Mouse (Mus musculus) MEL (cell line): ENCODE results near the gene Lrrc4. TPM values are rescaled to one million over a fixed set of nuclear protein-coding genes. Genes with fewer than 3 reads are reported as not detected.

Experiments
- DNase-seq: peaks from one replicate; pipeline ENCODE4 v3.0.0; 2011; ENCODE audit warnings: low read depth, low spot score
- H3K27ac ChIP-seq: 2 replicates; pipeline ENCODE4 v1.5.1; 2012; ENCODE audit warnings: low read depth, mild to moderate bottlenecking, control low read depth, low read length, moderate library complexity; ENCODE audit not compliant: control insufficient read depth
- H3K27me3 ChIP-seq, 2 experiments: fragments of 150-350 bp in 1 of 2; sonication (generic) in 1 of 2; 2 replicates each; pipeline ENCODE4 v1.6.1; 2012; ENCODE audit warnings: low read length in 2 of 2, mild to moderate bottlenecking in 2 of 2, improper control_type of control experiment in 1 of 2, moderate library complexity in 1 of 2; ENCODE audit not compliant: insufficient read depth in 2 of 2, control insufficient read depth in 1 of 2
- H3K36me3 ChIP-seq, 2 experiments: 2 replicates each; pipeline ENCODE4 v1.6.1; 2012 to 2014; ENCODE audit warnings: low read length in 2 of 2, improper control_type of control experiment in 1 of 2, inconsistent platforms in 1 of 2, mild to moderate bottlenecking in 1 of 2; ENCODE audit not compliant: insufficient read depth in 2 of 2, control insufficient read depth in 1 of 2
- H3K4me1 ChIP-seq, 2 experiments: fragments of 150-350 bp in 1 of 2; sonication (generic) in 1 of 2; 2 replicates each; pipeline ENCODE4 v1.6.1; 2012; ENCODE audit warnings: low read length in 2 of 2, improper control_type of control experiment in 1 of 2, mild to moderate bottlenecking in 1 of 2; ENCODE audit not compliant: insufficient read depth in 2 of 2, control insufficient read depth in 1 of 2
- H3K4me3 ChIP-seq, 2 experiments: fragments of 150-350 bp in 1 of 2; sonication (generic) in 1 of 2; 2 replicates each; pipeline ENCODE4 v1.5.1; 2012; ENCODE audit warnings: low read depth in 2 of 2, low read length in 2 of 2, mild to moderate bottlenecking in 2 of 2, moderate library complexity in 2 of 2, control low read depth in 1 of 2, improper control_type of control experiment in 1 of 2; ENCODE audit not compliant: control insufficient read depth in 1 of 2, insufficient read depth in 1 of 2
- H3K79me2 ChIP-seq: 2 replicates; pipeline ENCODE4 v1.6.1; 2012; ENCODE audit warnings: mild to moderate bottlenecking, low read length, moderate library complexity; ENCODE audit not compliant: control insufficient read depth, poor library complexity, insufficient read depth
- H3K9ac ChIP-seq: 2 replicates; pipeline ENCODE4 v1.6.1; 2012; ENCODE audit warnings: low read depth, mild to moderate bottlenecking, control low read depth, low read length, moderate library complexity; ENCODE audit not compliant: control insufficient read depth, poor library complexity, severe bottlenecking
- H3K9me3 ChIP-seq: fragments of 150-350 bp; sonication (generic); replicated peaks from 2 replicates; pipeline ENCODE4 v1.6.1; 2012; ENCODE audit warnings: mild to moderate bottlenecking, low read length, improper control_type of control experiment, moderate library complexity; ENCODE audit not compliant: insufficient read depth
- CHD2 ChIP-seq: IDR thresholded peaks from 2 replicates; pipeline ENCODE4 v1.6.1; 2011; ENCODE audit warnings: low read length, improper control_type of control experiment
- CTCF ChIP-seq, 3 experiments: IDR thresholded peaks in 2 of 3; conservative IDR thresholded peaks in 1 of 3; 2 replicates each; pipeline ENCODE4 v1.5.1; 2011 to 2012; ENCODE audit warnings: low read length in 3 of 3, low read depth in 2 of 3, mild to moderate bottlenecking in 2 of 3, improper control_type of control experiment in 1 of 3, inconsistent platforms in 1 of 3, mixed read lengths in 1 of 3, moderate library complexity in 1 of 3; ENCODE audit not compliant: control insufficient read depth in 1 of 3, insufficient read depth in 1 of 3, poor library complexity in 1 of 3, severe bottlenecking in 1 of 3
- ELF1 ChIP-seq: IDR thresholded peaks from 2 replicates; pipeline ENCODE4 v1.6.1; 2014; ENCODE audit warnings: low read depth, mild to moderate bottlenecking, inconsistent platforms, low read length, improper control_type of control experiment, moderate library complexity
- EP300 ChIP-seq, 2 experiments: IDR thresholded peaks; 2 replicates each; pipeline ENCODE4 v1.6.1; 2011; ENCODE audit warnings: improper control_type of control experiment in 2 of 2, low read length in 2 of 2, low read depth in 1 of 2, mild to moderate bottlenecking in 1 of 2
- ETS1 ChIP-seq: IDR thresholded peaks from 2 replicates; pipeline ENCODE4 v1.6.1; 2012; ENCODE audit warnings: low read depth, mild to moderate bottlenecking, inconsistent platforms, low read length, improper control_type of control experiment, moderate library complexity
- GATA1 ChIP-seq: IDR thresholded peaks from 2 replicates; pipeline ENCODE4 v1.6.1; 2011; ENCODE audit warnings: low read depth, low read length, improper control_type of control experiment
- HCFC1 ChIP-seq: IDR thresholded peaks from 2 replicates; pipeline ENCODE4 v1.6.1; 2012; ENCODE audit warnings: low read depth, mild to moderate bottlenecking, inconsistent platforms, low read length, improper control_type of control experiment, moderate library complexity
- MAFK ChIP-seq: IDR thresholded peaks from 2 replicates; pipeline ENCODE4 v1.6.1; 2011; ENCODE audit warnings: low read depth, mild to moderate bottlenecking, low read length, improper control_type of control experiment, borderline replicate concordance
- MAX ChIP-seq: IDR thresholded peaks from 2 replicates; pipeline ENCODE4 v1.6.1; 2011; ENCODE audit warnings: low read length, improper control_type of control experiment
- MEF2A ChIP-seq: IDR thresholded peaks from 2 replicates; pipeline ENCODE4 v1.6.1; 2014; ENCODE audit warnings: low read depth, mild to moderate bottlenecking, inconsistent platforms, low read length, improper control_type of control experiment; ENCODE audit not compliant: poor library complexity, insufficient replicate concordance, severe bottlenecking; ENCODE audit errors: extremely low read depth
- MXI1 ChIP-seq: IDR thresholded peaks from 2 replicates; pipeline ENCODE4 v1.6.1; 2011; ENCODE audit warnings: mild to moderate bottlenecking, low read depth, low read length, improper control_type of control experiment
- MYC ChIP-seq: IDR thresholded peaks from 2 replicates; pipeline ENCODE4 v1.6.1; 2011; ENCODE audit warnings: low read depth, mild to moderate bottlenecking, low read length, improper control_type of control experiment, moderate library complexity
- POLR2AphosphoS2 ChIP-seq: IDR thresholded peaks from 2 replicates; pipeline ENCODE4 v1.6.1; 2011; ENCODE audit warnings: low read length, improper control_type of control experiment
- POLR2AphosphoS5 ChIP-seq: IDR thresholded peaks from 2 replicates; pipeline ENCODE4 v1.6.1; 2012; ENCODE audit warnings: low read depth, borderline replicate concordance, mild to moderate bottlenecking, inconsistent platforms, low read length, moderate library complexity, mixed read lengths
- RCOR1 ChIP-seq: IDR thresholded peaks from 2 replicates; pipeline ENCODE4 v1.6.1; 2012; ENCODE audit warnings: low read depth, mild to moderate bottlenecking, inconsistent platforms, low read length, improper control_type of control experiment
- SMC3 ChIP-seq: IDR thresholded peaks from 2 replicates; pipeline ENCODE4 v1.6.1; 2011; ENCODE audit warnings: low read depth, low read length, improper control_type of control experiment
- TAL1 ChIP-seq: IDR thresholded peaks from 2 replicates; pipeline ENCODE4 v1.6.1; 2012; ENCODE audit warnings: mild to moderate bottlenecking, inconsistent platforms, low read length, moderate library complexity, mixed read lengths
- UBTF ChIP-seq: IDR thresholded peaks from 2 replicates; pipeline ENCODE4 v1.6.1; 2012; ENCODE audit warnings: low read depth, mild to moderate bottlenecking, inconsistent platforms, low read length, improper control_type of control experiment, moderate library complexity, borderline replicate concordance; ENCODE audit not compliant: insufficient read depth
- USF1 ChIP-seq: IDR thresholded peaks from 2 replicates; pipeline ENCODE4 v1.6.1; 2014; ENCODE audit warnings: low read depth, mild to moderate bottlenecking, inconsistent platforms, low read length, improper control_type of control experiment, moderate library complexity
- USF2 ChIP-seq, 2 experiments: IDR thresholded peaks; 2 replicates each; pipeline ENCODE4 v1.6.1; 2011 to 2012; ENCODE audit warnings: improper control_type of control experiment in 2 of 2, low read length in 2 of 2, borderline replicate concordance in 1 of 2, inconsistent platforms in 1 of 2, low read depth in 1 of 2, mild to moderate bottlenecking in 1 of 2; ENCODE audit not compliant: insufficient read depth in 1 of 2
- polyA plus RNA-seq, 2 experiments: library from polyadenylated mRNA; stranded (reverse) in 1 of 2; unstranded in 1 of 2; fragments of >175 nt in 1 of 2; fragments of >200 nt in 1 of 2; gene quantifications; 2 replicates each; pipeline versions ENCODE4 v1.2.1 to v1.2.4; 2012; ENCODE audit warnings: low replicate concordance in 2 of 2, low read depth in 1 of 2; ENCODE audit not compliant: insufficient read length in 2 of 2, insufficient read depth in 1 of 2, missing spikeins in 1 of 2
- total RNA-seq: library from RNA; depleted of rRNA; stranded (reverse); fragments of 300-350 nt; gene quantifications from 2 replicates; pipeline ENCODE4 v1.2.3, GENCODE M21; 2012

Lrrc4 gene
- total and polyA plus RNA-seq, 3 experiments: 0.07 to 0.12 TPM; not detected in 1

DNA sequence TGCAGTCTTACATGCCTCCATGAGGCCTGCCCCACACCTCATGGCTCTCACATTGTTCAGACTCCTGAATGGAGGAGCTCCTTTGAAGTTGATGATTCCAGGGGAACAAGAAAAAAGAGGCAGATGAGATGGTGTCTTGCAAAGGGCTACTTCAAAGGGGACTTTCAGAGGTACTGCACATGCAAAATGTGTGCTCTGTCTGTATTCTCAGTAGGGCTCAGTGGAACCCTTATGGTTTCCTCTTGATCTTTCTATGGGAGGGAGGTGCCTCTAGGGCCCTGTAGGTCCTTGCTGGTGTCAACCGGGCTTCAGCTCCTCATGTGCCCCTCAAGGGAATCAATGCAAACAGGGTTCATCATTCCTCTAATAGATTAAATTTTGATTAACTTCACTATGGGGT is 159.2 kb downstream of the Lrrc4 start:
- DNase-seq: no peak
- Histone ChIP-seq H3K9ac (no peak overlapping the region), H3K36me3 (peaks cover 0 to 5% of the 10 kb centered on the region in 2 experiments; a peak in 3 of 4 replicates), H3K4me3 (no peak overlapping the region), H3K27ac (no peak overlapping the region), H3K9me3 (no peaks in the 10 kb centered on the region), H3K79me2 (peaks cover 2% of the 10 kb centered on the region; the same call in 1 of the 2 replicates), H3K4me1 (no peaks in the 10 kb centered on the region)
- TF ChIP-seq MYC: no peak
- no peak for TF ChIP-seq GATA1
- TF ChIP-seq MEF2A: no peak
- TF ChIP-seq MXI1: no peak
- TF ChIP-seq POLR2AphosphoS5: no peak
- TF ChIP-seq CHD2: no peak
- TF ChIP-seq, all 39 proteins: peak for 0
- no peaks in the 10 kb centered on the region for H3K27me3 ChIP-seq

GRCm38 (mm10) chr6:28669251-28669650 is 162.3 kb downstream of the Lrrc4 start:
- H3K9ac ChIP-seq: no peak overlapping the region
- no peaks in the 10 kb centered on the region for H3K27me3 ChIP-seq
- H3K36me3 ChIP-seq: peaks cover 0 to 5% of the 10 kb centered on the region in 2 experiments; a peak in 2 of 4 replicates
- DNase-seq: no peak
- no peak overlapping the region for H3K4me3 ChIP-seq
- no peaks in the 10 kb centered on the region; the same call in 1 of the 2 replicates for H3K79me2 ChIP-seq
- H3K27ac ChIP-seq: no peak overlapping the region
- TF ChIP-seq RCOR1 (no peak), POLR2AphosphoS2 (no peak), MAX (no peak), MXI1 (no peak), SMC3 (no peak), TAL1 (no peak), POLR2AphosphoS5 (no peak), USF1 (no peak), UBTF (no peak), CTCF (IDR thresholded peaks at IDR 0.05 in 2 of 3, conservative IDR thresholded peaks at IDR 0.05 in 1 of 3; ENCODE audit: control insufficient read depth in 1 of 3, insufficient read depth in 1 of 3, low read depth in 2 of 3, low read length in 3 of 3, poor library complexity in 1 of 3, severe bottlenecking in 1 of 3) (no peak), HCFC1 (no peak), USF2 (IDR thresholded peaks at IDR 0.05; ENCODE audit: borderline replicate concordance in 1 of 2, insufficient read depth in 1 of 2, low read depth in 1 of 2, low read length in 2 of 2) (no peak), ETS1 (no peak), MAFK (no peak), EP300 (IDR thresholded peaks at IDR 0.05; ENCODE audit: low read depth in 1 of 2, low read length in 2 of 2) (no peak), ELF1 (no peak), MEF2A (no peak)
- no peaks in the 10 kb centered on the region for H3K4me1 ChIP-seq
- no peaks in the 10 kb centered on the region for H3K9me3 ChIP-seq
